In the genomic region with DNA sequence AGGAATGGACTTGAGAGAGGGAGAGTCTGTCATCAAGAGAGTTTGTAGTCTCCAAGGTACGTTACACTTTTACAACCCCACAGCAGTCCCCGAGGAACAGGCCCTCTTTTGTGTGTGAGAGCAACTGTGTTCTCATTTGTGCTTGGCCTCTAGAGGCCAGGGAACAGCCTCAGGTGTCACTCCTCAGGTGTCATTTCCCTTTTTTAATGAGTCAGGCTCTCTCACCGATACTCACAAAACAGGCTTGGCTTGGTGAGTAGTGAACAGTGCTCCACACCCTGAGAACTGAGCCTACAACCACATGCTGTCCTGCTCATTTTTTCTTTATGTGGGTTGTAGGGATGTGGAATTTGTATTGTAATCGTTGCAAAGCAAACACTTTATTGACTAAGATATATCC, we compare ENCODE assay signal across 20 mouse cellular contexts. TPM values are rescaled to one million over a fixed set of nuclear protein-coding genes. Genes with fewer than 3 reads are reported as not detected.
"Had no signal": no experiment of that assay in that cellular context is flagged by ENCODE, and none has a peak within 500 bp of the region (broad histone marks: within the 10 kb centered on the region; RNA-seq: fewer than 3 reads in every experiment).

No protein-coding gene starts in this region.

- DNase-seq: liver, postnatal 0 days; lung, embryonic 14.5 days; lung, postnatal 10 days; lung, postnatal 36 days; midbrain, embryonic 14.5 days; retina, postnatal 1 day; right cerebral cortex, adult 18-20 months; right cerebral cortex, postnatal 25 days; right cerebral cortex, postnatal 4 days; spleen, adult 18-20 months; thymus, adult 18-20 months; thymus, postnatal 14 days; thymus, postnatal 36 days had no signal

- H3K27me3 ChIP-seq: megakaryocyte, embryonic 14.5 days; neural tube, embryonic 13.5 days; neural tube, embryonic 15.5 days had no signal

- H3K9me3 ChIP-seq: megakaryocyte, embryonic 14.5 days; neural tube, embryonic 13.5 days; neural tube, embryonic 15.5 days had no signal

- H3K4me1 ChIP-seq: megakaryocyte, embryonic 14.5 days; neural tube, embryonic 13.5 days; neural tube, embryonic 15.5 days had no signal

- H3K9ac ChIP-seq: liver, postnatal 0 days; lung, embryonic 14.5 days; neural tube, embryonic 13.5 days; neural tube, embryonic 15.5 days had no signal

- ATAC-seq: liver, postnatal 0 days; midbrain, embryonic 16.5 days had no signal

- H3K4me2 ChIP-seq: lung, embryonic 14.5 days; midbrain, embryonic 11.5 days; neural tube, embryonic 13.5 days; neural tube, embryonic 15.5 days had no signal

- H3K27ac ChIP-seq: macrophage; neural tube, embryonic 13.5 days; neural tube, embryonic 15.5 days had no signal

- H3K4me3 ChIP-seq: megakaryocyte, embryonic 14.5 days; myocyte; neural tube, embryonic 13.5 days; neural tube, embryonic 15.5 days had no signal

RNA-seq across cellular contexts. Expression of gene Faxc, which starts 49.3 kb away (rescaled TPM):
- polyA plus RNA-seq: liver, postnatal 0 days; macrophage had no signal
